Mouse (Mus musculus) frontal cortex, postnatal 14 days (tissue): ENCODE measurements at regions not wholly inside any gene's neighbourhood (a gene's known extent, or its start where the extent isn't known, plus 50 kb on each side); places are given as distances from the start of the nearest gene placed in this dataset.
A peak's percentile ranks its signal among the peaks of the same experiment; 100 is the strongest.

ENCODE experiments used
- DNase-seq, 2 experiments: peaks; one replicate each; pipeline ENCODE4 v3.0.0; 2022; ENCODE audit warnings: low spot score in 2 of 2

GRCm38 (mm10) chr11:57958233-57958632 is 50.6 kb upstream of the Larp1 start:
- no peak for DNase-seq

- DNase-seq = no peak
Measured at GRCm38 (mm10) chr11:57956909-57957308, 52.0 kb upstream of the Larp1 start.

- no peak for DNase-seq
Measured at GRCm38 (mm10) chr11:57956076-57956475, 52.8 kb upstream of the Larp1 start.

GRCm38 (mm10) chr11:57955476-57955875 is 53.4 kb upstream of the Larp1 start:
- DNase-seq = no peak

GRCm38 (mm10) chr11:57954510-57955184 is 54.2 kb upstream of the Larp1 start:
- DNase-seq = no peak

- DNase-seq = no peak
Measured at GRCm38 (mm10) chr11:57953694-57954093, 55.2 kb upstream of the Larp1 start.

GRCm38 (mm10) chr11:57952619-57953018 is 56.2 kb upstream of the Larp1 start:
- DNase-seq = no peak

- no peak for DNase-seq
Measured at GRCm38 (mm10) chr11:57951541-57952326, 57.1 kb upstream of the Larp1 start.

- no peak for DNase-seq
Measured at GRCm38 (mm10) chr11:57950989-57951388, 57.9 kb upstream of the Larp1 start.

GRCm38 (mm10) chr11:57949067-57949466 is 59.8 kb upstream of the Larp1 start:
- DNase-seq = no peak

GRCm38 (mm10) chr11:57947347-57947746 is 61.5 kb upstream of the Larp1 start:
- no peak for DNase-seq

- peak; percentile 65 to 91 for DNase-seq
Measured at GRCm38 (mm10) chr11:57934391-57934850, 74.4 kb upstream of the Larp1 start.

GRCm38 (mm10) chr11:57933065-57933464 is 75.8 kb upstream of the Larp1 start:
- DNase-seq = no peak

GRCm38 (mm10) chr11:57929506-57929905 is 79.4 kb upstream of the Larp1 start:
- no peak for DNase-seq

- no peak for DNase-seq
Measured at GRCm38 (mm10) chr11:57920263-57920662, 87.6 kb upstream of the Hand1 start.

GRCm38 (mm10) chr11:57918447-57919059 is 85.9 kb upstream of the Hand1 start:
- DNase-seq = no peak

GRCm38 (mm10) chr11:57917974-57918373 is 85.4 kb upstream of the Hand1 start:
- DNase-seq = no peak

GRCm38 (mm10) chr11:57916016-57916415 is 83.4 kb upstream of the Hand1 start:
- DNase-seq = no peak

- DNase-seq = no peak
Measured at GRCm38 (mm10) chr11:57913801-57914560, 81.4 kb upstream of the Hand1 start.

- DNase-seq = no peak
Measured at GRCm38 (mm10) chr11:57913020-57913699, 80.5 kb upstream of the Hand1 start.

GRCm38 (mm10) chr11:57911698-57912283 is 79.2 kb upstream of the Hand1 start:
- no peak for DNase-seq
